Mouse (Mus musculus) spleen, postnatal 10 days (tissue): Measurements from ENCODE around the gene Zc3h4.

Experiments used
- DNase-seq, 2 experiments: peaks; one replicate each; pipeline ENCODE4 v3.0.0; 2021 to 2022; ENCODE audit warnings: low spot score in 2 of 2

Gene Zc3h4

DNA sequence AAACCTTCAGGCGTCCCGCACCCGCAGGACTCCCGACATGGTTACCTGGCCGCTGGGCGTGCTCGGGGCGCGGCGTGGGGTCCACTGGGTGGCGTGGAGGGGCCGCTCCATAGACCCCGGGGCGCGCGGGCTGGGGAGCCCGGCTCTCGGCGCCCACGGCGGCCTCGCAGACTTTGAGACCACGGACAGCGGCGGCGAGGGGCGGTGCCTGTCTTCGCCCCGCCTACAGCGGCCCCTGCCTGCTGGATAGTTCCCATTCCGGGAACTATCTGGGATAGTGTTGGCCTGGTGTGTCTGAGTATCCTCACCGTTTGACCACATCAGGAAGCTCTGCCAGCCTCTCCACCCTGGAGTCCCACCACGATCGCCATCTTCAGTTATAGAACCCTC, 75.9 kb downstream of the Zc3h4 start:
- DNase-seq = no peak

DNA sequence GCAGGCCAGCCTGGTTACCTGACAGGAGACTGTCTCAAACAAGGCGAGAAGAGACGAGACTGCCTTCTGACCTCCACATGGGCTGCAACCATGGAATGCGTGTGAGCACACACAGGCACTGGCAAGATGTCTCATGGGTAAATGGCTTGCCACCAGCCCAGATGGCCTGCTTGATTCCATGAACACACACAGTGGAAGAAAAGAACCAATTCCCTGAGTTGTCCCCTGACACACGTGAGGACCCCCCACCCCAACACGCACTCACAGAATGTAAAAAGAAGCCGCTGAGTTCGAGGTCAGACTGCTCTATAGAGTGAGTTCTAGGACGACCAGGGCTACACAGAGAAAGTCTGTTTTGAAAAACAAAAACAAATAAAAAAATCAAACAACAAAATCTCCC, 76.9 kb downstream of the Zc3h4 start, which contains the start of gene Npas1:
Gene Npas1, minus strand, starts transcription at position 101 of the 400 bp plus-strand sequence.
- no peak for DNase-seq
